Mouse (Mus musculus) olfactory bulb, adult 2 months (tissue): ENCODE data around the gene Fkbp15.

Experiments used
- CTCF ChIP-seq: fragments of 200-500 bp; IDR thresholded peaks from 2 replicates; pipeline ENCODE4 v1.5.1; 2012; ENCODE audit warnings: low read depth, mild to moderate bottlenecking, low read length, moderate library complexity; ENCODE audit not compliant: insufficient read depth
- POLR2A ChIP-seq: fragments of 200-500 bp; IDR thresholded peaks from 2 replicates; pipeline ENCODE4 v1.6.1; 2012; ENCODE audit warnings: mild to moderate bottlenecking, low read depth, low read length, moderate library complexity; ENCODE audit not compliant: insufficient read depth

DNA sequence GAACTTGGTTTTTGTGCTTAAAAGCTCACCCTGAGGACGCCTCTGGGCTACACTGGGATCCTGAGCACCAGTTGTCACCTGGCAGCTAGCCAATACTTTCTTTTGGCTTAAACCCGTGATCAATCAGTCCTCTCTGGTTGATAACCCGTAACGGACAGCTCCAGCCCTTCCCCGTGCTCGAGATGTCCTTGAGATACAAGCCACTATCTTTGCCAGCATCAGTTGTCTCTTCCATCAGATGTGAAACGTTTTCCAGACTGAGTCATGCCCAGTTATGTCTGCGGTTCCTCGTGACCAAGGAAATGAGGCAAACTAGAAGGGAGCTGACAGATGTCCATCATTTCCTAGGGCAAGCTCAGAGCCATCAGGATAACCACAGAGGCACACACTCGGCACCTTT, 93.2 kb downstream of the Fkbp15 start:
- TF ChIP-seq POLR2A (no peak), CTCF (no peak)
